Mouse (Mus musculus) splenic B cell, adult 2 months (primary cell): ENCODE results near the gene Eddm3b.
"Not testable (repeated sequence)": the region's sequence is repeated elsewhere in the genome, so short reads cannot be mapped to it uniquely, and the experiment has no call there.

Experiments
- DNase-seq: peaks from one replicate; pipeline ENCODE4 v3.0.0-alpha.2; 2011; ENCODE audit warnings: low read depth, low spot score
- H3K27me3 ChIP-seq: 2 replicates; pipeline ENCODE4 v1.6.1; 2012; ENCODE audit warnings: mild to moderate bottlenecking, low read length, moderate library complexity, mixed read lengths; ENCODE audit not compliant: control insufficient read depth, poor library complexity, insufficient read depth, severe bottlenecking
- H3K36me3 ChIP-seq: 2 replicates; pipeline ENCODE4 v1.6.1; 2012; ENCODE audit warnings: mild to moderate bottlenecking, low read length, moderate library complexity, mixed read lengths; ENCODE audit not compliant: control insufficient read depth, poor library complexity, insufficient read depth, severe bottlenecking

Eddm3b gene

DNA sequence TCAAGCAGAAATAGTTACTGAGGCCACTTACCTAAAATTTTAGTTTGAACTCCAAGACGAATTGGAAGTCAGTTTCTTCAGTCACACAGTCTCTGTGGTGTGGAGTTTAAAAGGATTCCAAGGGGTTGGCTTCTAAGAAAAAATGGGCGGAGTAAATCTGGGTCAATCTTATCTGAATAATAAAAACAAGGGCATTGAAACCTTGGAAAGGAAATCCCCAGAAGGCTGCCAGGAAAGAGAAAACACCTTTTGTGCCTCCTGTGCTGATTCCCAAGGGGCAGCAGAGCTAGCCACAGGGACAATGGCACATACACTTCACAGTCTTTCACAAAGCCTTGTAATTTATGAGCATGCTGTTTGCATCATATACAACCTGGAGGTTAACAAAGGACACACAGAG, 32.5 kb downstream of the Eddm3b start, which contains the start of gene Rnase1:
TSS of gene Rnase1 (minus strand) at position 101 of the 400 bp plus-strand sequence.
- no peaks in the 10 kb centered on the region for H3K36me3 ChIP-seq
- no peaks in the 10 kb centered on the region for H3K27me3 ChIP-seq
- no peak for DNase-seq

DNA sequence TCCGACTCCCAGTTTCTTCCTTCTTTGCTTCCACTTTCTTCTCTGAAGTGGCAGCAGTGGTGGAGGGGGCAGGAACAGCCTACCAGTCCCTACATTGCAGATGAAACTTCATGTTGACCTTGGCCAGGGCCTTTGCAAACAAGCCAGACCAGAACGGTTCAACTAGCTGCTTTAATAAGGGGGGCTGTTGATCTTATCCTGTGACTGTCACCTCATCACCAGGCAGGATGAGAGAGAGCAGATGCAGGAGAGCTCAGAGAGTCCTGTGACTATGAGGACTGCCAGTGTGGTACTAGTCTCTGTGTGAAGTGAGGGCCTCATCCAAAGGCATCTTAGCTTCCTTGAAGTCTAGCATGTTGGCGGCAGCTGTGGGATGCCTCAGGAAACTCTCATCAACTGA, 33.8 kb downstream of the Eddm3b start:
- Histone ChIP-seq H3K36me3 (no peaks in the 10 kb centered on the region), H3K27me3 (no peaks in the 10 kb centered on the region)
- DNase-seq: no peak

DNA sequence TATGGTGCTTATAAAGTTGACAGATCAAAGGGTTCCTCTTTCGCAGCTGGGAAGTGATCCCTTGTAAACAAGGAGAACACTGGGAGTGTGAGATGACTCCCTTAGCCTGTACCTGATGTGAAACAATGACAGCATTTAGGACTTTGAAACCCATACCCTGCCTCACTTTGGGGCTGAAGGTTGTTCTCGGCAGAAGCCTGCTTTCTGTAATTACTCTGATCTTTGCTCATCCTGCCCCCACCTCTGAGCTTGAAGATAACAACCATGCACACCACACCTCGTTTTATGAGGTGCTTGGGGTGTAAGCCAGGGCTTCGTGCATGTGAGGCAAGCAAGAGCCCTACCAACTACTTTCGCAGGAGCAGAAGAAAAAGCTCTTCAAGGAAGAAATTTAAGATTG, 34.9 kb downstream of the Eddm3b start:
- DNase-seq: no peak
- Histone ChIP-seq H3K36me3 (no peaks in the 10 kb centered on the region), H3K27me3 (no peaks in the 10 kb centered on the region)

DNA sequence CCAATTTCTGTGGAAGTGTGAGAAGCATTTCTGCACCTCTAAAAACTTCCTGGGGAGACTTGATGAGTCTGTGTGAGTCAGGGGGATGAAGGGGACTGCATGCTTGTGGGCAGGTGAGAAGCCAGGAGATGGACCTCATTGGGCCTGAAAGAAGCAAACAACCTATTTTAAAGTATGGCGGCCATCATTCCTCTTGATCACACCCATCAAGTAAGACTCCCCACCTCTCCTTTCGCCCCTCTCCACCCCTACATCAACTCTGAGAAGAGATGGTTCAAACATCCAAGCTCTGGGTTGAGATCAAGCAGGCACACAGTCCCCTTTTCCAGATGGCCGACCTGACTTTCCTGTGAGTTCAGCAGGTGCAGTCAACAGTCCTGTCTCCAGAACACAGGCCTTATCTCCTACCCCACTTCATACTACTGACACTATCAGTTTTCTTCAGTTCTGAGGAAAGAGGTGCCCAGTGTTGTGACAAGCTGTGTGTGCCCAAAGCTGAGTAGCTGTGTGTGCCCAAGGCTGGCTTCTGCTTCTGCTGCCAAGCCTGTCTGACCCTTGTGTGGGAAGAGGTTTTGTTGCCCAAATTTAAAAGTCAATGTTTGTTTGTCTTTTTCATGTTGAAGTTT, 36.1 kb downstream of the Eddm3b start:
- no peak for DNase-seq

DNA sequence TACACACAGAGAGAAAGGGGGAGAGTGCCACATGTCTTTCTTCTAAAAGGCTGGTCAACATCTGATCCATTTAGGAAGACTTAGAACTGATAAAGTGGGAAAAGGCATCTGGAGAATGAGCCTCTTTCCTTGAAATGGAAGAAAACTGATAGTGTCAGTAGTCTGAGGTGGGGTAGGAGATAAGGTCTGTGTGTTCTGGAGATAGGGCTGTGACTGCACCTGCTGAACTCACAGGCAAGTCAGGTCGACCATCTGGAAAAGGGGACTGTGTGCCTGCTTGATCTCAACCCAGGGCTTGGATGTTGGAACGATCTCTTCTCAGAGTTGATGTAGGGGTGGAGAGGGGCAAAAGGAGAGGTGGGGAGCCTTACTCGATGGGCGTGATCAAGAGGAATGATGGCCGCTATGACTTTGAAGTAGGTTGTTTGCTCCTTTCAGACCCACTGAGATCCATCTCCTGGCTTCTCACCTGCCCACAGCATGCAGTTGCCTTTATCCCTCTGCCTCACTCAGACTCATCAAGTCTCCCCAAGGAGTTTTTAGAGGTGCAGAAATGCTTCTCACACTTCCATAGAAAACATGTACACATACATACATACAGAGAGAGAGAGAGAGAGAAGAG, 38.1 kb downstream of the Eddm3b start:
- Histone ChIP-seq H3K27me3 (no peaks in the 10 kb centered on the region), H3K36me3 (no peaks in the 10 kb centered on the region)
- DNase-seq: no peak

More for the DNA sequence above, 36.1 kb downstream of the Eddm3b start:
- Histone ChIP-seq H3K27me3 (no peaks in the 10 kb centered on the region), H3K36me3 (no peaks in the 10 kb centered on the region)

DNA sequence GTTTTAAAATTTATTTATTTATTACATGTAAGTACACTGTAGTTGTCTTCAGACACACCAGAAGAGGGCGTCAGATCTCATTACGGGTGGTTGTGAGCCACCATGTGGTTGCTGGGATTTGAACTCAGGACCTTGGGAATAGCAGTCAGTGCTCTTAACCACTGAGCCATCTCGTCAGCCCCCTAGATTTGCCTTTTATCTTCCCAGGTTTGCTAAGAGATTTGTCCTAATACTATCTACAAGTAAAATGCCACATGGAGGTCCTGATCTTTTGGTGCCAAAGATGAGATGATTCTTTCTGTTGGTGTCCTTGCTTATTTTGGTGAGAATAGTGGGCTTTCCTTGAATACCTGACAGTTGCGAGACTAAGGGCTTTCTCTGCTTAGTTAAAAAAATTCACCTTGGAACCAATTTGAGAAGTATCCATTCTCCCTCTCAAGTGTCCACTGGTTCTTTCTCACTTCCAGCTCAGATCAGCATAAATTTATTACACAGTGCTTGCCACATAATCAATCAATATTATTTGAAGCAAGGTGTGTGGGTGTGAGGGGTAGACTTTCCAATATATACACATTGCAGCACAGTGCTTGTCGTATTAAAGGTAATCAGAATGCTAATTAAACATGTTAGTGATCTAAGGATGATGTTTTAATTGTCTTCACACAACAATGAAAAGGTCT, 42.0 kb downstream of the Eddm3b start:
- no peaks in the 10 kb centered on the region for H3K27me3 ChIP-seq
- DNase-seq: no peak
- no peaks in the 10 kb centered on the region for H3K36me3 ChIP-seq

DNA sequence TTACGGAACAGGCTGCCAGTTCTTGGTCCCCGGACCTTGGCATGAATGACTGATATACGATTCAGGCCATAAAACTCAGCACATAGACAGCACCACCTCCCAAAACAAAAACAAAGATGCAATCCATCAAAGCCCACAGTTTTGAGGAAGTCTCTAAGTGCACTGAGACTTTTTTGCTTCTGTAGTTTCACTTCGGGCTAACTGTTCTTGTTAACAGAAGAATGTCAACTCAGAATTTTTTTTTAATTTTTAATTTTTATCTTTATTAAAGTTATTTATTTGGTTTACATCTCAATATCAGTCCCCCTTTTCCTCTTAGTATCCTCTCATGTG, 42.5 kb downstream of the Eddm3b start:
- DNase-seq: peak; percentile 29
- no peaks in the 10 kb centered on the region for H3K36me3 ChIP-seq

DNA sequence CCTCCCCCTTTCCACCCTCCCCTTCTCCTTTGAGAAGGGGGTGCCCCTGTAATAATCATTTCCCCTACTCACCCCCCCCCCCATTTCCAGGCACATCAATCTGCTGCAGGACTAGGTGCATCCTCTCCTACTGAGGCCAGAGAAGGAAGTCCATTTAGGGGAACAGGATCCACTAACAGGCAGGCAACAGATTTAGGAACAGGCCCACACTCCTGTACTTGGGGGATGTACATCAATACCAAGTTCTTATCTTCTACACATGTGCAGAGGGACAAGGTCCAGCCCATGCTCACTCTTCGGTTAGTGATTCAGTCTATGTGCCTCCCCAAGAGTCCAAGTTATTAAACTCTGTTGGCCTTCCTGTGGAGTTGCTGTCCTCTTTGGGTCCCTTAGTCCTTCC, 42.8 kb downstream of the Eddm3b start:
- DNase-seq: peak; percentile 18
- Histone ChIP-seq H3K36me3 (no peaks in the 10 kb centered on the region), H3K27me3 (no peaks in the 10 kb centered on the region)

More for the DNA sequence above, 42.5 kb downstream of the Eddm3b start:
- no peaks in the 10 kb centered on the region for H3K27me3 ChIP-seq

DNA sequence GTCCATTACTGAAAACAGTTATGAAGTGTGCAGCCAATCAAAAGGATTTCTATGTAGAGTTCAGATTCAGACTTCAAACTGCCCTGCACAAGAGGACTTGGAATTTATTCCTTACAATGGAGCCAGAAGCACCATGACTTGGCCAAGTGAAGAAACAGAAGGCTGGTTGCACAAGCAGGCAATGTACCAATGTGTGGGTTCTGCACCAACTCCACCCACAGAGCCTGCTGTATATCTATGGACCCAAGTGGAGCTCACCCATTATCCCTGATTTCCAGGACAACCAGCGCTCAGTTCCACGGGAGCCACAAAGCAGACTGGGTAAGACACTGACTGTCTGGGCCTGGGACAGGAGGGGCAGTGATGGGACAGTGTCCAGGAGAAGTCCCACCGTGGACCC, 47.8 kb downstream of the Eddm3b start, which contains the start of gene Rnase2b:
TSS of gene Rnase2b (plus strand) at position 285 of the 400 bp plus-strand sequence.
- H3K27me3 ChIP-seq, H3K36me3 ChIP-seq, DNase-seq: not testable (repeated sequence)

DNA sequence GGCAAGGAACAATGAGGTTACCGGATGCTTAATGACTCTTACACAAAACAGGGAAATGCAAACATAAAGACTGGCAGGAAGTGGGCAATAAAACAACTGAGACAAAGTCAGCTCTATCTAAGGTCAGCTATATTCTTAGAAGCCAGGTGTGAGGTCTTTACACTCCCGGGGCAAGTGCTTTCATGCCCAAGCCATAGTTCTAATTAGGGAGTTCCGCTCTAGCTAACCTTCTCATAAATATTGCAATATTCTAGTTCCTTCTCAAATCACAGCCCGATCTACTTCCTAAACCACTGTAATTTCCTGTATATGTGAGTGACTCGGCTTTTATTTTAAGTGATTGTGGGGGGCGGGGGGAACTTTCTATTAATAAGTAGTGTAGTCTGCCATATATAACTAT, 49.1 kb downstream of the Eddm3b start:
- H3K27me3 ChIP-seq, H3K36me3 ChIP-seq, DNase-seq: not testable (repeated sequence)

DNA sequence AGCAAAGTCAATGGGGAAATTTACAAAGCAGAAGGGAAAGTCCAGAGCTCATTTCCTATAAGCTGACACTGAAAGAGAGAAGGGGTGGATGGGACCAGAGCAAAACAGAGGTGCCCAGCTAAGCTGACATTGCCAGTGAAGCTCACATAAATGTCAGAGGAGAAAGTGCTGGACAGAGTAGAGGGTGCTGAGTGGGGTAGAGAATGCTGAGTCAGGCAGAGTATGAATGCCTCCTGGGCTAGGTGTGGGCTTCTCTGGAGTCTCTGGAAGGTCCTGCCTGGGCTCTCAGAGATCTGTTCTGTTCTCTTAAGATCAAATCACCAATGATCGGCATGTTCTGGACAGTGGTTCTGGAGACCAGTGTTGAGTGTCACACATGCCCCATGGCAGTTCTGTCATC, 51.2 kb downstream of the Eddm3b start:
- Histone ChIP-seq H3K27me3 (no peaks in the 10 kb centered on the region), H3K36me3 (no peaks in the 10 kb centered on the region)
- DNase-seq: peak; percentile 16

DNA sequence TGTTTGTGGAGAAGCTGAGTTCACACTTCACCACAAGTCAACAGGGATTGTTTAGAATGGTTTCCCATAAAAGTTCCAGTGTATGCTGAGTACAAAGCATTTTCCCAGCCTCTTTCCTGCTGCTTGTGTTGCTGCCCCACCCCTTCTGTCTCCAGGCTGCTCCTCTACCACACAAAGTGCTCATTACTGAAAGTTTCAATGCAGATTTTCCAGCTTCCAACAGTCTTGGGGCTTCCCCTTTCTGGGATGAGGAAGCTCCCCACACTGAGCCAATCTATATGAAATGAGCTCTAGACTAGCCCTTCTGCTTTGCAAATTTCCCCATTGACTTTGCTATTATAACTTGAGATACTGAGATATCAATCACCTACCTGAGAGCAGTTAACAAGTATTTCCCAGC, 51.8 kb downstream of the Eddm3b start:
- H3K36me3 ChIP-seq: no peaks in the 10 kb centered on the region
- H3K27me3 ChIP-seq: no peaks in the 10 kb centered on the region
- no peak for DNase-seq
